Mouse (Mus musculus) adrenal gland, adult (tissue): ENCODE measurements around the gene Slc4a5.

Experiments
- DNase-seq, 2 experiments: peaks; one replicate each; pipeline ENCODE4 v3.0.0; 2022 to 2023; ENCODE audit warnings: low spot score in 1 of 2; ENCODE audit not compliant: inconsistent age in 2 of 2

Gene Slc4a5

DNA sequence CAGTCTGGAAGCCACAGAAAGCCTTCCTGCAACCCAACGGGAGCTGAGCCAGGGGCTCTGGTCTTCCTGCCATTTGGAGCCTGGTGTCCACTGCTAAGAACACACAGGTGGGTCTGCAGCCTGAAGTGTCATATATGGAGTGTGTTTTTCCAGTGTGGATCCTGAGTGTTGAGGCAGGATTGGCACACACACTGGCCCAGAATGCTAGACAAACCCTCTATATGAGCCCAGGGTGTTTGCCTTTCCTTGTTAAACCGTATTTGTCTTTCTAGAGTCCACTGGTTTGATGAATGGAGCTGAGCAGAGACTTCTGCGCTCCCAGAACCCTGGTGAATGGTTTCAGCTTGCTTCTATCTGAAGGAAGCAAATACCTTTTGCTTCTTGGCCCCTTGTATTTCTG lies at the start of gene Slc4a5:
Gene Slc4a5 (plus strand): TSS at position 15 of the 400 bp plus-strand sequence.
- no peak for DNase-seq

DNA sequence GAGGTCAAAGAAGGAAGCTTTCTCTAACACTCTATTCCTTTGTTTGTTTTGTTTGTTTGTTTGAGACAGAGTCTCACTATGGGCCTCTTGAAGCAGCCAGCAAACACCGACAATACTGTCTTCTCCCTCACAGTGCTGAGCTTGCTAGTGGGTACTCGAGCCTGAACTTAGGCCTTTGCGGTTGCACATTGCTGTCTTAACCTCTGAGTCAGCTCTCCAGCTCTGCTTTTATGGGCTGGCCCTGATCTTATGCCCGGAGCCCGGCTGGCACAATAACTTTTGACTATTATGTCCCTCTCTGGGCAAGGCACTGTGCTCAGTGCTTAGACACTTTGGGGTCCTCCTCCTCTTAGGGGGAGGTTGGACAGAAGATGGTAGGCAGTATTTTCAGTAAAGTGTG lies 49.8 kb upstream of the Slc4a5 start:
- DNase-seq: peak; percentile 74 to 79

GRCm38 (mm10) chr6:83171063-83171462 lies 48.6 kb upstream of the Slc4a5 start:
- no peak for DNase-seq

DNA sequence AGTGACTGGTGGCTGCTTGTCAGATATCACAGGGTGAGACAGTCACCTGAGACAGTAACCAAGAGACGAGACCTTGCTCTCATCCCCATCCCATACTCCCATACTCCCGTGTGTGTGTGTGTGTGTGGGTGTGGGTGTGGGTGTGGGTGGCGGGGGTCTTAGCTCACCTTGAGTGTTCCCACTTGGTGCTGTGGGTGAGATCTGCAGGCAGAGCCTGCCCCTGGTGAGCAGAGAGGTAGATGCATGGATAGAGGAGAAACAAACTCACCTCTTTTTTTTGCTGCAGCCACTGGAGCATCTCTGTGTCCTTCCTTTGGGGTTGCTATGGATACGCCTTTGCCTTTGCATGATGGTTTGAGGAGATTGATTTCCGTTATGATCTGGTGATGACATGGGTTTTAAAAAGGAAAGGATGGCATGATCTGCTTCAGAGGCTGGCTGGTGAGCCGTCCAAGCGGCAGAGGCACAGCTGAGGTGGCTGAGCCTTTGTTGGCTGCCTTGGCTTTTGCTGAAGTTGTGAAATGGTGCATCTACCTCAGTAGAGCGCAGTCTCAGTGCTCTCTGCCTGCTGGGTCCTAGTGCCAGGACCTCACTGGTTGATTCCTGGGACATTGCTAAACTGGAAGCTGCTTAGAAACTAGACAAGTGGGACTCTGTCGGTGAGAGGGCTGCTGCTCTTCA lies 47.2 kb upstream of the Slc4a5 start:
- no peak for DNase-seq

DNA sequence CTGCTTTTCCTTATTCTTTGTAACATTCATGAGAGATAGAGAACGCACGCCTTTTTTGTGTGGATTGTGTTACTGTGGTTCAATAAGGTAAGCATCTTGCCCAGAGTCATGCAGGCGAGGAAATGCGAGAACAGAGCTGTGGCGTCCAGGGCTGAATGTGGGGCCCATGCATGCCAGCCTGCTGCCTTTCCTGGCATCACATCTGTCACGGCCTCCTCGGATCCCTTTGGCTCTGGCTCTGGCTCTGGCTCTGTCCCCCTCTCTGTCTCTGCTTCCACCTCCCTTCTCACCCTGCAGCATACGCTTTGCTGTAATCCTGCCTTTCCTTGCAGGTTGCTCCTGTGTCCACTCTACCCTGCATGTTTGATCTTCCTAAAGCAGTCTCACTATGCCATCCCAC lies 43.6 kb upstream of the Slc4a5 start:
- DNase-seq: no peak

DNA sequence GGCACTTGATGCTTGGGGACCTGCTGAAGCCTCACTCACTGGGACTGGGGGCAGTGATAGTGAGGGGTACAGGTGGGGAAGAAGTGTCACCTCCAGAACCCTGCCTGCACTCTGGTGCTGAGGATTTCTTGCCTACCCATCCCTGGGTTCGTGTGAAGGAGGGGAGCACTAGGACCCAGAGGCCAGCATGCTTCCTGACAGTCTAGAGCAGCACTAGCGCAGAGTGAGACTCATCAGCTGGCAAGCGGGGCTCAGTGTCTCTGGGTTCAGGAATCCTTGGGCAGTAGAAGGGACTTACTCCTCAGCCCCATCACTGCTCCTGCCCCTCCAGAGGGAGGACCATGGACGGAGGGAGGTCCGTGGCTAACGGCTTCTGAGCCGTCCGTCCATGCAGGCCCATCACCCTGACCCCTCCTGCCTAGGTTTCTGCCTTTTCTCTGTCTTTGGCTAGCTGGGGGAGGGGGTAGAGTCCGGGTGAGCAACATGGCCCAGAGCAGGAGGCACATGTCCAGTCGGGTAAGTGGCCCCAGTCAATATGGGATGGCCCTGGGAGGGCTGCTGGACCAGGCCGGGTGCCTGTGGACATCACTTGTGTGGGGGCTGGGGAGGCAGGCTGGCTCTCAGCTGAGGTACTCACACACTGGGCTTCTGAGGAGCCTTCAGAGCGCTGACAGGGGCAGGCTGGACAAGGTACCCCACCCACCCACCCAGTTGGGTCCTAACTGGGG lies 40.1 kb upstream of the Slc4a5 start:
- peak; percentile 65 to 81 for DNase-seq

DNA sequence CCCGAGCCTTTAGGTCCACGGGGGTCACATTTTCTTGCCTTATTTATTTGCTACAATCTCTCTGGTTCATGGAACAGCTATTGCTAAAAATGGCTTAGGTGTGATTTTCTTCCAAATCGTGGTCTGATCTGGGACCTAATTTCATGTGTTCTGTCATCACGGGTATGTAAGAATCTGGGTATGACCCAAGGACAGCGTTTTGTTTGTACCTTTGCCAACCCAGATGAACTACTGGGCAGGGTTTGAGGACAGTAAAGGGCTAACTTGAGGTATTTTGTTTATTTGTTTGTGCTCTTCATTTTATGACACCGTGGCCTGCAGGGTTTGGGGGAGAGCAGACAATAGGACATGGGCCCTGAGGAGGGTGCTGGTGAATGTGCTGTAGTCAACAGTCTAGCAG lies 39.0 kb upstream of the Slc4a5 start:
- peak in 1 of 2 experiments; percentile 76 for DNase-seq

DNA sequence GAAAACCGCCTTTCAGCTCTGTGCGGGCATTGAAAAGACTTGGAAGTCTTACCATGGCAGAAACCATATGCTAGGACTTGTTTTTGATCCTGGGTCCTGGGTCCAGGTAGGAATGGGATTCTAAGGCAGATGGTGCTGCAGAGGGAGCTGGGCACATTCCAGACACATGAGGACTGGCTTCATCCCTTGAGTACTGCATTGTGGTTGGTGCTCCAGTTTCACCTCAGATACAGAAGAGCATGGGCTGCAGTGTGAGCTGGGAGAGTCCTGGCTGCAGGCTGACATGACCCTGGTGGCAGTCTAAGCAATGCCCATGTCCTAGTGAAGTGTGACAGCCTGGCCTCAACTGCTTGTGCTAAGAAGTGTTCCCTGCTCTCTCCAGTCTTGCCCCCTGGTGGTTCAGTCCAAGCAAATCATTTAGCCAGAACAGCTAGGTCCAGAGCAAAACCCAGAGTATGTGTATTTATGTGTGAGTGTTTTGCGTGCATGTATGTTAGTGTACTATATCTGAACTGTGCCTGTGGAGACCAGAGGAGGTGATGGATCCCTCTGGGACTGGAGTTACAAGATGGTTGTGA lies 34.7 kb upstream of the Slc4a5 start:
- no peak for DNase-seq

DNA sequence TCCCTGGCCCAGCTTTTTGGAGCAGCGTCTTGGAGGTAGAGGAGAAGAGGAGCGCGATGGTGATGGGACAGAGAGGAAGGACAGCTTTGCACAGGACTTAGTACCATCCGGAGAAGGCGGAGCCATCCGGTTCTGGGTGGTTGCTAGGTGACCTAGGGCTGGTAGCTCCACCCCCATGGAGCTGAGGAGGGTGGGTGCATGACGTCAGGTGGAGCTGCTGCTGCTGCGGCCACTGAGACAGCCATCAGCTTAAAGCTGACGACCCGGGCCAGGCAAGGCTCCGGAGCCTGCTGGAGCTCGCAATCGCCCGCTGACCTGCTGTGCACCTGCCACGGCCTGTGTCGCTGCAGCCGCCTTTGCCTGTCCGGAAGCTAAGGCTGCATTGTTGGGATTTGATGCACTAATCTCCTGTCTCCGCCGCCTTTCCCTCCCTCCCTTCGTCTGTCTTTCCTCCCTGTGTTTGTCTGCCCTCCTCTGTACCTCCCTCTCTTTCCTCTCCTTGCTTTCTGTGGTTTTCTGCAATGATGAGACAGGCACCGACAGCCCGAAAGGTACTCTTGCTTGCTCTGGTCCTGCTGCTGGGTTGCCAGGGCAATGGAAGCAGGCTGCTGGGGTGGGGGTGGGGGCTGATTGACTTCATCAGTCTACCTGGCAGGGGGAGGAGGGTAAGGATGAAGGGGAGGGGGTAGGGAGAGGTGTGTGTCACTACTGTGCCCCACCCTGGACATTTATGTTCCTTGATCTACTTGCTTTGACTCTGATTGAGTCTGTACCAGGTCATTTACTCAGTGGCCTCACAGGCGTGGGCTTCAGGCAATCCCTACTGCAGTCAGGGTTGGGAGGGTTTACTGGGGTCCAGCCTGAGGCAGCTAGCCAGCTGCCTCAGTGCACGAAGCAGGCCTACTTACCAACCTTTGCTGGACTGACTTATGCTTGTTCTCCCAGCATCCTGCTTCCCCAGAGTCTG lies 33.5 kb upstream of the Slc4a5 start:
- DNase-seq: peak; percentile 74 to 78

- DNase-seq: no peak
Measured at GRCm38 (mm10) chr6:83186946-83187345, 32.7 kb upstream of the Slc4a5 start.

- DNase-seq: no peak
Measured at GRCm38 (mm10) chr6:83193571-83193970, 26.1 kb upstream of the Slc4a5 start.

DNA sequence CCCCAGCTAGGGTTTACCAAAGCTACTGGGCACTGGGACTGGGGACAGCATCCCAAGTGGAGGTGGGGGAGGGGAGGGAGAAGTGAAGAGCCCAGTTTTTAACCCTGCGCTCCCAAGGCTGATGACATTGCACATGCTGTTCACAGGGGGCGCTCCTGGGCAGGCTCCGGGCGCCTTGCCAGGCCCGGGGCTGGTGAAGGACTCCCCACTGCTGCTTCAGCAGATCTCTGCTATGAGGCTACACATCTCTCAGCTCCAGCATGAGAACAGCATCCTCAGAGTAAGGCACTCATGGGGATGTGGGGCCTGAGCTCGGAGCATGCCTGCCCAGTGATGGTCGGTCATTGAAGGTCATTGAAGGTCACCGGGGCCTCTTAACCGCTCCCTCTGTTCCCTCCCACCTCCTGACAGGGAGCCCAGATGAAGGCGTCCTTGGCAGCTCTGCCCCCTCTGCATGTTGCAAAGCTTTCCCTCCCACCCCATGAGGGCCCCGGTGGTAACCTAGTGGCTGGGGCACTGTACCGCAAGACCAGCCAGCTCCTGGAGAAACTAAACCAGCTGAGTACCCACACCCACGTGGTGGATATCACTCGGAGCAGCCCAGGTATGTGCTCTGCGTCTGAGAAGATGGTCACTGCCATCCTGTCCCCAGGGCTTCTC lies 22.2 kb upstream of the Slc4a5 start:
- DNase-seq: peak; percentile 71 to 91

DNA sequence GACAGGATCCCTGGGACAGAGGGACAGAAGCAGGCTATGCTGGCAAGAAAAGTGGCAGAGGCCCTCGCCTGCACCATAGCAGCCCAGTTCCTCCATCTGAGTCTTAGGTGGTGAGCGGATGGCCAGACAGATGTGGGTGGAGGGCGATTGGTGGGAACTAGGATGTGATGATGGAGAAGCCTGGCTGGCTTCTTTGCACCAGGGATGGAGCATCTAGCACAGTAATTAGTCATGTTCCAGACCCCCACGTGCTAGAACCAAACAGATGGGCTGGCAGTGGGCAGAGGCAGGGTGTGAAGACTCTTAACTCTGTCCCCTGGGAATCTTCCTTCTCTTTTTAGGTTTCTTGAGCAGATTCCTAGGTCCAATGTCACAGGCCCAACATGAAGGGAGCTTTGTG lies 16.3 kb upstream of the Slc4a5 start:
- DNase-seq: no peak

- DNase-seq: no peak
Measured at GRCm38 (mm10) chr6:83205851-83206250, 13.8 kb upstream of the Slc4a5 start.

DNA sequence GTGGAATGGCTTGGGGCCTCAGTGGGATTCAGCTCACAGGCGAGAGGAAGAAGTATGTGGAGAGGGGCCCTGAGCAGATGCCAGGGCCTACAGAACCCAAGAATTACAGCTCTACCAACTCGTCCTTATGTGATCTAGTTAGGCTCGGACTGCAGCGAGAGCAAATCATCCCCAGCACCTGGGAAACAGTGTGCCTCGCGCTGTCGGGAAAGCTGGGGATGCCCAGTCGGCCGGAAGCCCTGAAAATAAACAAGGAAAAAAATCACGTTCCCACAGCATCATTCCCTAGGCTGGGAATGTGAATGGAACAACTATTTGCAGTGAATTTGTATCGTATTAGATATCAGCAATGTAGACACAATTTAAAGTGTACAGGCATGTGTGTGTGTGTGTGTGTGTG lies 13.3 kb upstream of the Slc4a5 start:
- no peak for DNase-seq

GRCm38 (mm10) chr6:83207361-83208049 lies 12.1 kb upstream of the Slc4a5 start:
- no peak for DNase-seq

GRCm38 (mm10) chr6:83208050-83208400 lies 11.6 kb upstream of the Slc4a5 start:
- no peak for DNase-seq

DNA sequence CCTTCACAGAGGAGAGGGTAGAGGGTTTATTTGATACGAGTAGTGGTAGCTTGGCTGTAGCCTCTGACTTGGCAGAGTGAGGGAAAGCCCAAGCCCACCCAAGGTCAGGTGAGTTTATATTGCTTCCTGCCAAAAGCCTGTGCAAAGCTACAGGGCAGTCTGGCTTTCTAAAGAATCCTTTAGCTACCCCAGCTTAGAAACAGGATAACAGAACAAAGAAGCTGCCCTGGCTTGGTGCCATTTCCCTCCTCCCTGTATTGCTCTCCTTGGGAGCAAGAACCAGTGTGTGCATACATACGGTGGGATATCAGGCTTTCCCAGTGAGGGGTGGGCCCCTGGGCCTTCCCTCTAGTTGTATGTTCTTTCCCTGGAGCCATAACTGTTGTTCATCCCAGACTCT lies 9.1 kb upstream of the Slc4a5 start:
- no peak for DNase-seq

- DNase-seq: no peak
Measured at GRCm38 (mm10) chr6:83211526-83211925, 8.1 kb upstream of the Slc4a5 start.

DNA sequence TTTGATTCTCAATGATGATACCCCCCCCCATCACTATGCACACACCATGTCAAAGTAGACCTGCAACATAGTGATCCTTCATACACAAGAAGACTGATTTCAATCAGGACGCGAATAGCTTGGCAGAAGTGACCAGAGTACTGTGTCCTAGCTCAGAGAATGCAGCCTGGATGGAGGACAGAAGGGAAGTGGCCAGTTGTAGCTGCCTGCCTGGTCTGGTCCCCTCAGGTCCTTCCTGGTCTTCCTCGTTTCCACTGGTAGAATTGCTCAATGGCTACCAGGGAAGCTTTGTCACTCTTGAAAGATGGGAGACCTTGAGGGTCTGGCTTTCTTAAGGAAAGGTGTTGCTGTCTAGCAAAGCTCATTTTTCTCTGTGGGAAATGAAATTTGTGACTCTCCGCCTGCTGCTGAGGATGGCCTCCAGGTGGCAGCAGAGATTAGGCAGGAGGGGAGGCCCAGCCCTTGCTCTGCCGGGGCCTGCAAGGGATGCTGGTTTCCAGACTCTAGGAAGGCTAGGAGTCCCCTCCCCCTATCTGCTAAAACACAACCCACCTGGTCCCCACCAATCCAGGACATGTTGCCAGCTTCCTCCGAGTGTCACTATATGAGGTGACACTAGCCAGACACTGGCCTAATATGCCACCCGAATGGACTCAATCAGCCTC lies 4.5 kb upstream of the Slc4a5 start:
- DNase-seq: peak; percentile 69 to 88
